Mouse (Mus musculus) olfactory bulb, adult 2 months (tissue): ENCODE measurements around the gene Slc25a25. TPM values are rescaled to one million over a fixed set of nuclear protein-coding genes. Genes with fewer than 3 reads are reported as not detected.

Source experiments
- H3K27ac ChIP-seq: fragments of 200-500 bp; 2 replicates; pipeline ENCODE4 v1.5.1; 2012; ENCODE audit warnings: low read depth, low read length; ENCODE audit not compliant: insufficient read depth
- H3K4me1 ChIP-seq: fragments of 200-500 bp; 2 replicates; pipeline ENCODE4 v1.6.1; 2012; ENCODE audit warnings: low read length; ENCODE audit not compliant: control insufficient read depth, insufficient read depth
- H3K4me3 ChIP-seq: fragments of 200-500 bp; 2 replicates; pipeline ENCODE4 v1.5.1; 2012; ENCODE audit warnings: mild to moderate bottlenecking, low read depth, low read length, moderate library complexity; ENCODE audit not compliant: insufficient read depth
- CTCF ChIP-seq: fragments of 200-500 bp; IDR thresholded peaks from 2 replicates; pipeline ENCODE4 v1.5.1; 2012; ENCODE audit warnings: low read depth, mild to moderate bottlenecking, low read length, moderate library complexity; ENCODE audit not compliant: insufficient read depth
- POLR2A ChIP-seq: fragments of 200-500 bp; IDR thresholded peaks from 2 replicates; pipeline ENCODE4 v1.6.1; 2012; ENCODE audit warnings: mild to moderate bottlenecking, low read depth, low read length, moderate library complexity; ENCODE audit not compliant: insufficient read depth
- WGBS: fragments of 180-500 bp; shearing (Covaris S2); methylation state at CpG from one replicate; pipeline ENCODE4 v1.1.7; 2018; 5-methylcytosine and 5-hydroxymethylcytosine counted together
- polyA plus RNA-seq: library from polyadenylated mRNA; stranded (reverse); fragments of >200 nt; gene quantifications from 2 replicates; pipeline ENCODE4 v1.2.4, GENCODE M21; 2012; ENCODE audit warnings: low replicate concordance; ENCODE audit not compliant: missing spikeins, insufficient read depth, insufficient read length

The Slc25a25 gene
- polyA plus RNA-seq, 1 experiment = not detected

DNA sequence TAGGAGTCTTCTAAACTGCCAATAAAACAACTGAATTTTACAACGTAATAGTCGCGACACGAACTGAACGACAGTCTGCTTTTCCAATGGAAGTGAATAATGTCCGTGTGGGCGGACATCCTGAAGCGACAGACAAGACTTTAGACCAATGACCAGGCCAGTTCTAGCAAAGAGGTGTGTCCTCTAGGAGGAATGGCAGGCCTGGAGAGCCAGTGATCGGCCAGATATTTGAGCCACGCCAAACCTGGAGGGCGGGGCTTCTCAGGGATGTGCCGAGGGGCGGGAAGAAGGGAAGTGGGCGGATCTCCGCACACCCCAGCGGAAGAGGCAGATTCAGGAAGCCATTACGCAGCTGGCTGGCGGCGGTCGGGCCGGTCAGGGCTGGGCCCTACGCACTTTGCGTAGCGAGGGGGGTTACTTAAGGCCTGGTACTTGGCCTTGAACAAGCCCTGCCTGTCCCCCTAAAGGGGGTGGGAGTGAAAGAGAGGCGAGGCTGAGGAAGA, 676 bp upstream of the Slc25a25 start:
- no peak for TF ChIP-seq CTCF
- TF ChIP-seq POLR2A = no peak
- Histone ChIP-seq H3K4me3 (peak overlapping the region; percentile 11), H3K27ac (peak overlapping the region; percentile 98), H3K4me1 (peaks cover 18% of the 10 kb centered on the region)
- under 1% methylated on average over 25 of the region's 25 CpGs for WGBS

GRCm38 (mm10) chr2:32449761-32450754, 1.2 kb downstream of the Slc25a25 start, which contains the start of gene Naif1:
Naif1 (plus strand) TSS chr2:32450457.
- H3K4me3 ChIP-seq = peak within 1 kb of the TSS; percentile 62
- WGBS = 44% methylated on average over 15 of the region's 15 CpGs
- peaks cover 20% of the 10 kb centered on the region for H3K4me1 ChIP-seq
- TF ChIP-seq CTCF (no peak), POLR2A (no peak)
- peak within 1 kb of the TSS; percentile 47 for H3K27ac ChIP-seq

DNA sequence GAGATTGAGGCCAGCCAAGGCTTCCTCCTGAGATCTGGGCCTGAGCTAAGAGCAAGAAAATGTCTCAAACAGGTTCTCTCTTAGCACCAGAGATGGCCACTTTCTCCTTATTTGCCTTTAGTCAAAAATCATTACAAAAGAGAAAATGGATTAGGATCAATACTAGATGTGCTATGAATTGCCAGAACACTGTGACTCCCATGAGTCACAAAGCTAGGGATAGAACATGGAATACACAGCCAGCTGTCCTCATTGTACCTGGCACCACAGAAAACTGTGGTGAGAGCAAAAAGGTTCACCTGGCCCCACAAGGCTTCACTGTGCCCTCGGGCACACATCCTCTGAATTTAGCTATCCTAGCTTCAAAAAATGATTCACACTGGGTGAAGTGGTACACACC, 2.8 kb downstream of the Slc25a25 start:
- WGBS = 69% methylated on average over 1 of the region's 1 CpGs
- peaks cover 20% of the 10 kb centered on the region for H3K4me1 ChIP-seq
- no peak overlapping the region for H3K4me3 ChIP-seq
- TF ChIP-seq CTCF (no peak), POLR2A (no peak)
- H3K27ac ChIP-seq = peak overlapping the region; percentile 69

GRCm38 (mm10) chr2:32447264-32447936, 3.8 kb downstream of the Slc25a25 start:
- TF ChIP-seq POLR2A (no peak), CTCF (no peak)
- Histone ChIP-seq H3K4me1 (peaks cover 15% of the 10 kb centered on the region), H3K27ac (peak overlapping the region; percentile 74), H3K4me3 (no peak overlapping the region)
- WGBS = 9% methylated on average over 9 of the region's 9 CpGs

DNA sequence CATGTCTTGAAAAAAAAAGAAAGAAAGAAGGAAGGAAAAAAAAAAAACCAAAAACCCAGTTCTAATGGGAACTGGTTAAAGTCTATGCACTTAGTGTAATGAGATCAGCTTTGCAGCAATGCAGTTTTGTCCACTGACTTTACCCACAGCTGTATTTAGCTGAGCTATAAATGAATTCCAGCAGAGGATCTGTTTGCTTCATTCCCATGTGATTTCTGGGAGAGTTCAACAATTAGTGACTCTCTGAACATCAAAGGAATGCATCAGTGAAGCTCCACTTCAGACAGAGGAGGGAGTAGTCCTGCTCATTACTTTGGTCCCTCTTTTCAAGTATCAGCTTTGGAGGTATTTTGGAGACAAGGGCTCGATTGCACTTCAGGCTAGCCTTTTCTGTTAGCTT, 5.7 kb downstream of the Slc25a25 start:
- no peak for TF ChIP-seq CTCF
- TF ChIP-seq POLR2A = no peak
- H3K27ac ChIP-seq = no peak overlapping the region
- peaks cover 14% of the 10 kb centered on the region for H3K4me1 ChIP-seq
- no peak overlapping the region for H3K4me3 ChIP-seq
- WGBS = 42% methylated on average over 1 of the region's 1 CpGs

GRCm38 (mm10) chr2:32441550-32441949, 9.7 kb downstream of the Slc25a25 start:
- Histone ChIP-seq H3K4me3 (no peak overlapping the region), H3K4me1 (peaks cover 12% of the 10 kb centered on the region), H3K27ac (no peak overlapping the region)
- no peak for TF ChIP-seq CTCF
- no peak for TF ChIP-seq POLR2A
- WGBS = 79% methylated on average over 2 of the region's 2 CpGs

DNA sequence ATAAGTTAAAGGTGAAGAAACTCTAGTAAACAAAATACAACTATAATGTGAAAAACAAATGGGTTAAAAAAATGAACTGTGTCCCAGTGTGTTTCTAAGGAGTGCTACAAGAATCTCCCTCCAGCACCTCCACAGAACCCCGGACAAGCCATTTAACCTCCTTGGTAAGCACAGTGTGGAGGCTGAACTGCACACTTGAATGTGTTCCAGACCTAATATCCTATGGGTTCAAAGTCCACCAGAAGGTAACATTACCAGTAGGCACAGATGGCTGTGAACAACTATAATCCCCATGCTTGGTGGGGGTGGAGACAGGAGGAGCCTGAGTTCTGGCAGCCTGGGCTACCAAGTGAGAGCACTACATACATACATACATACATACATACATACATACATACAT, 10.6 kb downstream of the Slc25a25 start:
- H3K27ac ChIP-seq = no peak overlapping the region
- H3K4me1 ChIP-seq = peaks cover 10% of the 10 kb centered on the region
- TF ChIP-seq POLR2A (no peak), CTCF (no peak)
- 50% methylated on average over 1 of the region's 1 CpGs for WGBS
- no peak overlapping the region for H3K4me3 ChIP-seq

DNA sequence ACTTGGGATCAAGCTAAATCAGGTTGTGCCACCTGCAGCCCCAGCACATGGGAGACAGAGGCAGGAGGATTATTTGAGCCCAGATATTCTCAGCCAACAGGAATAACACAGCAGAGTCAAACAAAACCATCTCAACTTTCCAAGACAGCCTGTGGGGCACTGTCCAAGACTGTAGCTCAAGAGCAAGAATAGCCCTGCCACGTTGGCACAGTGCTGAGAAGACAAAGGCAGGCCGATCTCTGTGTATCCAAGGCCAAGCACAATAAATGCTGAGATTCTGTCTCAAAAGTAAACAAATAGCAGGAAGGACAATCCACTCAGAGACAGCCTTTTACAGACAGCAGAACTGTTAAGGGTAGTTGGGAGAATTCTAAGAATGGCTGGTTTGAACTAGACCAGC, 11.1 kb downstream of the Slc25a25 start:
- Histone ChIP-seq H3K4me3 (no peak overlapping the region), H3K4me1 (peaks cover 10% of the 10 kb centered on the region), H3K27ac (no peak overlapping the region)
- WGBS = 40% methylated on average over 2 of the region's 2 CpGs
- no peak for TF ChIP-seq CTCF

GRCm38 (mm10) chr2:32439177-32439576, 12.1 kb downstream of the Slc25a25 start:
- Histone ChIP-seq H3K4me1 (peaks cover 10% of the 10 kb centered on the region), H3K4me3 (no peak overlapping the region), H3K27ac (no peak overlapping the region)
- TF ChIP-seq POLR2A = no peak
- no peak for TF ChIP-seq CTCF
- 37% methylated on average over 6 of the region's 6 CpGs for WGBS
